Mouse (Mus musculus): ENCODE measurements around the gene Grhl3.

Grhl3 gene

GRCm38 (mm10) chr4:135572276-135572675 is 1.2 kb downstream of the Grhl3 start:
- DNase-seq: no peak

- no peak for DNase-seq
Measured at GRCm38 (mm10) chr4:135571037-135571550, 2.3 kb downstream of the Grhl3 start.

GRCm38 (mm10) chr4:135570152-135571036 is 3.0 kb downstream of the Grhl3 start:
- DNase-seq: peak in 1 of 2 experiments; percentile 45

DNA sequence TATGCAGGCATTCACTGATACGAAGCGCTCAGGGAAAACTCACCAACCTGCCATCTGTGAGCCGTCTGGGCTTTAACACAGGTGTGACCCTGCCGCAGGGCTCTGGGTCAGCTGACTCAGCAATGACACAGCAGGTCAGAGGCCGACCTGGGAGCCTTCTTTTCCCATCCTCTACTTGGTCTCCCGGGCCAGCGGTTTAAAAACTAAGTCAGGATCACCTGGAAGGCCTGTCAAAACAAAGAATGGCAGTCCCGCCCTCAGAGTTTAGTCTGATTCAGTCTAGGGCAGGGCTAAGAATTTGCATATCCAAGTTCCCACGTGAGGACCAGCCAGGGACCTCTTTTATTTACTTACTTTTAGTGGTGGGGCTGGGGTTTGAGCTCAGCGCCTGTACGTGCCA is 4.2 kb downstream of the Grhl3 start:
- DNase-seq: no peak

DNA sequence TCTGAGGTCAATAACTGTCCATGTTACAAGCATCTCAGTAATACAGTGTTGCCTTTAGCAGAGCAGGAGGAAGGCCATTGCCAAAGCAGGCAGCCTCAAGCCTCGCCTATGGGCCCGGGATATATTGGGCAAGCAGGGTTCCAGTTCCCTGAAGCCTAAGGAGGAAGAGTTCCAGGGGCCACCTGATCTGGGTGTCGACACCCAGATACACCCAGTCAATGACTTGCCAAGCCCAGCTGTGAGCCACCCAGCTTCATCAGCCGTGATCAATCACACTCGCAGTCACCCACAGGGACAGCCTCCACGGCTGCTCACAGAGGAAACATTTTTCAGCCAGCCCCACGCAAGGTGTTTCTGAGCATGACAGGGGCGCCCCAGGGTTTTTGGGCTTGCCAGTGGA is 5.9 kb downstream of the Grhl3 start:
- no peak for DNase-seq

DNA sequence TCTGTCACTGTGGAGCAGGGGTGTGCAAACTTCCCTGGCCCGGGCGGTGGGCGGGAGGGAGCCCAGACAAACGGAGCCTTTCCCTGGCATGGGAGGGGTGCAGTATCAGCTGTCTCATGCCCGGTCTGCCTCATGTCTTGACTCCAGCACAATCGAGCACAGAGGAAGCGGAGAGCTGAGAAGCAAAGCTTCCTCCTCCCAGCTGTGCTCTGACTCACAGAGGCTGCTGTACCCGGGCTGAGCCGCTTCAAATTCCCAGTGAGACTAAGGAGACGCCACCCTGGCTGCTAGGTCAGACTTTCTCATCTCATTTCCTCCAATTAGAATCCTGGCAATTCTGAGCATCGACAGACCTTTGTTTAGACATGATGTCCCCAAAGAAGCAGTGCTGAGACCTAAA is 6.4 kb downstream of the Grhl3 start:
- no peak for DNase-seq

GRCm38 (mm10) chr4:135565400-135565799 is 8.0 kb downstream of the Grhl3 start:
- DNase-seq: peak in 1 of 2 experiments; percentile 56

DNA sequence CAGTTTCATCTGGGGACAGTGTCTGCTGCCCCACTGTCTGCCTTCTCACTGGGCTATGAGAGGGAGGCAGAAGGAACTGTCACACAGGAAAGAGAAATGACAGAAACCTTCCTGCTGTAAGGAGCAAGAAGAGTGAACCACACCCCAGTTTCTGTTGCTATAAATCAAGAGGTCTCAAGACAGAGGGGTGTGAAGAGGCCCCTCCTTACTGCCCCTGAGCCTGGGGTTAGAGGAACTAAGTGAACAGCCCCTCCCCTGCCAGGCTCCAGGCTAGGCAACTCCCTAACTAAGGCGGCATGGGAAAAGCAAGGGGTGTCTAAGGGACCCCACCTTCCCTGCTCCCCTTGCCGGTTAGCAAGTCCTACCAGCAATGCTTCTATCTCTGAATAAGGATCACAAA is 9.6 kb downstream of the Grhl3 start:
- no peak for DNase-seq

- DNase-seq: no peak
Measured at GRCm38 (mm10) chr4:135549323-135549722, 24.1 kb downstream of the Grhl3 start.

GRCm38 (mm10) chr4:135548521-135549077 is 24.8 kb downstream of the Grhl3 start:
- no peak for DNase-seq

DNA sequence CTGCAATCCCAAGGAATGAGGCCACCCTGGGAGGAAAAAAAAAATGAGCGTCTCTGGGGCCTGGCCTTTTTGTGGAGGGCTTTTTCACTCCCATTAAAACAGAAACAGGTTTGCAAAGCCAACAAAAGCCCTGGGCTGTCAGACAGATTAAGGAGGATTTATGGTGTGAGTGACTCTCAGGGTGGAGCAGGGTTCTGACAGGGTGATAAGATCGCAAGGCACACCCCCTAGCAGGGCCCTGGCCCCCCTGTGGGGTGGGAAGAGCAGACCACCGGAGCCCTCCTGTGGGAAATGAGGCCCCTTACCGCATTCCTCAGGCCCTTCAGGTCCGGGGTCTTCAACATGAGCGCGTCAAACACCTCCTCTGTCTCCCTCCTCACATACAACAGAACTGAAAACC is 25.3 kb downstream of the Grhl3 start:
- DNase-seq: no peak

- DNase-seq: peak in 1 of 2 experiments; percentile 47
Measured at GRCm38 (mm10) chr4:135547551-135547950, 25.9 kb downstream of the Grhl3 start.

- peak in 1 of 2 experiments; percentile 53 for DNase-seq
Measured at GRCm38 (mm10) chr4:135546793-135547192, 26.6 kb downstream of the Grhl3 start.

DNA sequence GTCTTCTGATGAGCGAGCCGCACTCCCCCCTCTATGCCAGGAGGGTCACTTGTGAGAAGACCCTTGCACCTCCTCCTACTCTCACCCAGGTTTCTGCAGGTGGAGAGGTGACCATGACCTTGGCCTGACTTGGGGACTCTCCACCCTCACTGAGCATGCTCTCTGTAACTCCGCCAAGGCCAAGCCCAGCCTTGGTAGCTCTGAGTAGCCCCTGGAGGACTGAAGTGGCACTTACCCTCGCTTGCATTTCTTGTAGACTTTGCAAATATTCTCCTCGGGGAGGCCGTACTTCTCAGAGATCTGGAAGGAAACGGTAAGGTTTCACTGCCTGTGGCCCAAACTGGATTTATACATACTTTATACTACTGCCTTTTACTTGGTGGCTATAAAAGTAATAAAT is 27.4 kb downstream of the Grhl3 start:
- DNase-seq: peak; percentile 66 to 82

DNA sequence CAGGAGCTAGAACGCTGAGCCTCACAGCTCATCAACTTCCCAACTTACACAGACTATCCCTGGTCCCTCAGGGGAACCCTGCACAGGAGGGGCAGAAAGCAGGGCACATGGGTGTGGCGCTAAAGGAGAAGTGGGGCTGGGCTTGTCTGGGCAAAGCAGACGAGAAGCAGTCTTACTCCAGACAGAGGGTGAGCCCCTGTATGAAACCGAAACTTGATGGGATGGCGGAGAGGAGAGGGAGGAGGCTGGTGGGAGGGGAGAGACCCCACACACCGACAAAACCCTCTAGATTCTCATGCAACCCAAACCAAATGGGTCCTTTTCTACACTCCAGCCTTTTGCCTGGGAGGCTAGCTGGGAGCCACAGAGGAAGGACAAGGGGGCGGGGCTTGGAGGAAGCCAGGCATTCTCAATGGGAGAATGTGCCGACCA is 28.3 kb downstream of the Grhl3 start:
- DNase-seq: peak; percentile 45 to 49

DNA sequence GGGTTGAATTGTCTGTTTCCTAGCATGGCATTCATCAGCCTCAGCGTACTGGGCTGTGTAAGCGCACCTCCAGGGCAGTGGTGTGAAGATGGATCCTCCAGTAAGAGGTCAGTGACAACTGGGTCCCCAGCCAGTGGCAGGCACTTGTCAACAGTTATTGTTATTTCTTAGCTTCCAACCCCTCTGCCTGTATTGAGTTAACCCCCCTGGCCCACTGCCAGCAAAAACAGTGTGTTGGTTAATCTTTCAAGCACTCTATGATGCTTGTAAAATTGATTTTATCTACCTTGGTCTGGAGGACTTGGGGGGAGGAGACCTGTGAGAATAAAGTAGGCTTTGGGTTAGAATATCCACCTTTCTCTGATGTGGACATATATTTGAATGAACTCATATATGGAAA is 29.1 kb downstream of the Grhl3 start:
- no peak for DNase-seq

GRCm38 (mm10) chr4:135540057-135540456 is 33.4 kb downstream of the Grhl3 start:
- DNase-seq: no peak

- no peak for DNase-seq
Measured at GRCm38 (mm10) chr4:135539056-135539455, 34.4 kb downstream of the Grhl3 start.

- DNase-seq: no peak
Measured at GRCm38 (mm10) chr4:135535021-135535420, 38.4 kb downstream of the Grhl3 start.

GRCm38 (mm10) chr4:135533001-135533400 is 40.4 kb downstream of the Grhl3 start:
- DNase-seq: no peak

DNA sequence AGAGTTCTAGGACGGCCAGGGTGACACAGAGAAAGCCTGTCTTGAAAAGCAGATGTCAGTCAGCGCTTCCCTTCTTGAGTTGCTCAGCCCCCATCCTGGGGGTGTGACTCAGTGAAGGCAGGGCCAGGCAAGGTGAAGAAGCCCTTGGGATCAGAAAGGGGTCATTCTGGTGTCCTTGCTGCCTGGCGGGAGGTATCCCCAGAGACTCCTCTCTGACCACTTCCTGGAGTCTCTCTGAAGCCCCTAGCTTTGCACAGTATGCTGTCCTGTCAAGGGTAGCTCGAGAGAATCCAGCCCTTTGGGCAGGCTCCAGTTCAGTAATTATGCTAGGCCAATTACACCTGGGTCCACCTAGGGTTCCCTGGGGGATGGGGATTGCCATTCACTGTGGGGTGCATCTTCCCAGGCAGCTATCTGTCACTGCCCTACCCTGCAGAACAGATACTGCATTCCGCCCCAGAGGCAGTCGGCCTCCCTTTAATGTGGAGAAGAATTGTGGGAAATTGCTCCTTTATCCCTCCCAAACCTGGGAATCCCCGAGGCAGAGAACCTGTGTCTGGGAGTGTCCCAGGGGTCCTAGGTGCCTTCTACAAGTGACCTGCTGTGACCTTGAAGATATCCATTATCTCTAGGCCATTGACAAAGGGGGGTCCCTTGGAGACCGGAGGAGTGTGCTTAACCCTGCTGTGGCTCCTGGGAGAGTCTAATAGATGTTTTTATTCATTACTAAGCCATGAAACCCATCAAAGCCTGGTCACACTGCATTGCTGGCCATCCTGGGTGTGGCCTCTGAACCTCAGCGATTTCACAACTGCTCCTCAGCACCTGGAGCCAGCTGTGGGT is 41.4 kb downstream of the Grhl3 start:
- DNase-seq: no peak

- DNase-seq: no peak
Measured at GRCm38 (mm10) chr4:135531236-135531635, 42.2 kb downstream of the Grhl3 start.

DNA sequence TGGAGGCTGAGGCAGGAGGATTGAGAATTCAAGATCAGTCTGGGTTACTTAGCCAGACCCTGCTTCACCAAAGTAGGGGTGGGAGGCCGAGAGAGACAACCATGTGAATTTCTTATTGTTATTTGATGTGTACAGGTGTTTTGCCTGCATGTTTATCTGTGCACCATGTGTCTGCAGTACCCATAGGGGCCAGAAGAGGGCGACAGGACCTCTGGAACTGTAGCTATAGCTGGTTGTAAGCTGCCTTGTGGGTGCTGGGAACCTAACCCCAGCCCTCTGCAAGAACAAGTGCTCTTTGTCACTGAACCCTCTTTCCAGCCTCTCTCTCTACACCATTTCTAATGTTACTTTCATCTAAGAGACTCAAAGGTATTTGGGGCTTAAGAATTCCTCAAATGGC is 43.2 kb downstream of the Grhl3 start:
- no peak for DNase-seq

All from lung, postnatal 4 days (tissue).